In genomic region chr11:98771131-98771530, GRCm38 (mm10) we compare ENCODE assay signal across 13 mouse cellular contexts. TPM values are rescaled to one million over a fixed set of nuclear protein-coding genes. Genes with fewer than 3 reads are reported as not detected.
A peak's percentile ranks its signal among the peaks of the same experiment; 100 is the strongest.
DNase-seq lines count a peak whose midpoint lies in the region; ATAC-seq and TF ChIP-seq lines count a peak whose summit lies in the region.
"Had no signal": no experiment of that assay in that cellular context is flagged by ENCODE, and none has a peak within 500 bp of the region (broad histone marks: within the 10 kb centered on the region; RNA-seq: fewer than 3 reads in every experiment).

No protein-coding gene starts in this region.

- TF ChIP-seq POLR2A in cerebellum, adult 2 months (IDR thresholded peaks at IDR 0.05; ENCODE audit: borderline replicate concordance, insufficient read depth, low read length), result no peak

- ATAC-seq in cerebellum, adult (ENCODE audit: insufficient number of reproducible peaks, low FRiP score, low TSS enrichment), result no peak
- no peak for ATAC-seq in lung, postnatal 0 days
- no peak for ATAC-seq in heart, postnatal 0 days (ENCODE audit: insufficient read depth, low read depth)
- ATAC-seq: Patski had no signal

- no peak overlapping the region for H3K4me2 ChIP-seq in lung, postnatal 0 days (replicated peaks; ENCODE audit: low read depth, low read length)
- H3K4me2 ChIP-seq in heart, postnatal 0 days (ENCODE audit: low read depth, low read length), result 0 out of 2 replicates have a peak overlapping the region, but pooled peaks have one; percentile 82
- H3K4me2 ChIP-seq: embryonic facial prominence, embryonic 12.5 days; neural tube, embryonic 15.5 days had no signal

- no peaks in the 10 kb centered on the region for H3K9me3 ChIP-seq in heart, embryonic 10.5 days
- no peaks in the 10 kb centered on the region for H3K9me3 ChIP-seq in lung, postnatal 0 days (ENCODE audit: low read length)
- no peaks in the 10 kb centered on the region for H3K9me3 ChIP-seq in heart, postnatal 0 days (replicated peaks; ENCODE audit: control insufficient read depth, low read length)
- H3K9me3 ChIP-seq: embryonic facial prominence, embryonic 12.5 days; neural tube, embryonic 15.5 days had no signal

- no peak overlapping the region for H3K27ac ChIP-seq in cerebellum, adult 2 months (ENCODE audit: insufficient read depth, low read length)
- peak overlapping the region; percentile 91 for H3K27ac ChIP-seq in heart, embryonic 10.5 days
- H3K27ac ChIP-seq in lung, postnatal 0 days (ENCODE audit: low read length), result peak overlapping the region; percentile 96; the same call in 1 of the 2 replicates
- peak overlapping the region; percentile 98 for H3K27ac ChIP-seq in heart, postnatal 0 days (ENCODE audit: low read depth)
- H3K27ac ChIP-seq: embryonic facial prominence, embryonic 12.5 days; liver, embryonic 14.5 days; neural tube, embryonic 15.5 days had no signal

- peaks cover 51% of the 10 kb centered on the region for H3K4me1 ChIP-seq in cerebellum, adult 2 months (ENCODE audit: control insufficient read depth, insufficient read depth, low read length)
- peaks cover 100% of the 10 kb centered on the region for H3K4me1 ChIP-seq in heart, embryonic 10.5 days
- peaks cover 38% of the 10 kb centered on the region for H3K4me1 ChIP-seq in lung, postnatal 0 days (ENCODE audit: insufficient read depth, low read depth, low read length)
- H3K4me1 ChIP-seq in heart, postnatal 0 days (ENCODE audit: control insufficient read depth, insufficient read depth), result peaks cover 61% of the 10 kb centered on the region

- H3K27me3 ChIP-seq in cerebellum, adult 2 months (ENCODE audit: control insufficient read depth, insufficient read depth, low read length), result no peaks in the 10 kb centered on the region
- H3K27me3 ChIP-seq in heart, embryonic 10.5 days (ENCODE audit: insufficient read depth, poor library complexity, severe bottlenecking), result no peaks in the 10 kb centered on the region
- H3K27me3 ChIP-seq in lung, postnatal 0 days (replicated peaks; ENCODE audit: insufficient read depth, low read length), result no peaks in the 10 kb centered on the region
- no peaks in the 10 kb centered on the region for H3K27me3 ChIP-seq in heart, postnatal 0 days (ENCODE audit: control insufficient read depth, insufficient read depth, low read length)
- H3K27me3 ChIP-seq: embryonic facial prominence, embryonic 12.5 days; neural tube, embryonic 15.5 days; Patski had no signal

- H3K4me3 ChIP-seq in cerebellum, adult 2 months (replicated peaks; ENCODE audit: insufficient read depth, low read depth, low read length), result peak overlapping the region; percentile 15
- H3K4me3 ChIP-seq in heart, embryonic 10.5 days, result no peak overlapping the region
- H3K4me3 ChIP-seq in lung, postnatal 0 days (ENCODE audit: low read depth, low read length), result no peak overlapping the region
- no peak overlapping the region for H3K4me3 ChIP-seq in heart, postnatal 0 days (ENCODE audit: low read depth, low read length)
- H3K4me3 ChIP-seq: embryonic facial prominence, embryonic 12.5 days; neural tube, embryonic 15.5 days had no signal

- WGBS in cerebellum, adult 2 months, result 67% methylated on average over 18 of the region's 18 CpGs
- 94% methylated on average over 18 of the region's 18 CpGs for WGBS in heart, embryonic 10.5 days
- 88% methylated on average over 18 of the region's 18 CpGs for WGBS in lung, postnatal 0 days
- 88% methylated on average over 18 of the region's 18 CpGs for WGBS in heart, postnatal 0 days

- TF ChIP-seq EP300 in lung, postnatal 0 days (IDR thresholded peaks at IDR 0.05), result no peak
- no peak for TF ChIP-seq EP300 in heart, postnatal 0 days (IDR thresholded peaks at IDR 0.05; ENCODE audit: low read depth)

- peaks cover 29% of the 10 kb centered on the region for H3K36me3 ChIP-seq in heart, embryonic 10.5 days
- H3K36me3 ChIP-seq in lung, postnatal 0 days (ENCODE audit: insufficient read depth, low read length), result peaks cover 10% of the 10 kb centered on the region; the same call in 1 of the 2 replicates
- H3K36me3 ChIP-seq in heart, postnatal 0 days (replicated peaks; ENCODE audit: control insufficient read depth, insufficient read depth, low read length), result peaks cover 42% of the 10 kb centered on the region

- peak; percentile 34 to 48 for DNase-seq in cerebellum, adult 2 months
- no peak for DNase-seq in heart, embryonic 10.5 days (ENCODE audit: low spot score)
- no peak for DNase-seq in heart, postnatal 4 days
- DNase-seq in lung, postnatal 0 days (ENCODE audit: low spot score), result no peak
- no peak for DNase-seq in lung, postnatal 14 days
- DNase-seq in heart, postnatal 0 days (ENCODE audit: low spot score), result no peak
- DNase-seq in urinary bladder, postnatal 4 days (ENCODE audit: low spot score in 2 of 2), result no peak
- DNase-seq: thymus, adult 2 months had no signal

- TF ChIP-seq CTCF in cerebellum, adult 2 months (IDR thresholded peaks at IDR 0.05; ENCODE audit: borderline replicate concordance, insufficient read depth, low read depth, low read length), result no peak
- TF ChIP-seq CTCF in lung, postnatal 0 days (IDR thresholded peaks at IDR 0.05), result no peak
- TF ChIP-seq CTCF in heart, postnatal 0 days (IDR thresholded peaks at IDR 0.05; ENCODE audit: low read depth), result no peak

- no peak overlapping the region for H3K9ac ChIP-seq in lung, postnatal 0 days (replicated peaks; ENCODE audit: low read depth)
- no peak overlapping the region for H3K9ac ChIP-seq in heart, postnatal 0 days (replicated peaks; ENCODE audit: low read depth, low read length)
- H3K9ac ChIP-seq: embryonic facial prominence, embryonic 12.5 days; liver, embryonic 14.5 days; neural tube, embryonic 15.5 days had no signal

RNA-seq across cellular contexts. Expression of gene Nr1d1, which starts 4.0 kb away (rescaled TPM):
- polyA plus RNA-seq in cerebellum, adult 2 months (2012; rRNA removed), result 144 and 167 TPM in 2 replicates
- polyA plus RNA-seq in heart, embryonic 10.5 days (2016; fragmentation: Nextera tagmentation; extraction: Ambion mirVana), result 3.6 and 5.9 TPM in 2 replicates
- 10 to 100 TPM; 26.3 to 27.6 TPM for total RNA-seq in heart, postnatal 4 days (2021)
- 6.9 and 8.9 TPM in 2 replicates for polyA plus RNA-seq in lung, postnatal 0 days (2015; fragmentation: Nextera tagmentation; extraction: Ambion mirVana)
- 21.0 and 24.3 TPM in 2 replicates for total RNA-seq in heart, postnatal 0 days (2014; rRNA removed; ENCODE audit: low replicate concordance)
- polyA plus RNA-seq in heart, postnatal 0 days (2015; fragmentation: Nextera tagmentation; extraction: Ambion mirVana), result 10.2 and 10.7 TPM in 2 replicates

RNA-seq across cellular contexts. Expression of gene Msl1, which starts 24.2 kb away (rescaled TPM):
- 99.1 and 103 TPM in 2 replicates for polyA plus RNA-seq in cerebellum, adult 2 months (2012; rRNA removed)
- polyA plus RNA-seq in heart, embryonic 10.5 days (2016; fragmentation: Nextera tagmentation; extraction: Ambion mirVana), result 14.0 and 21.6 TPM in 2 replicates
- 10 to 100 TPM; 67.8 to 71.5 TPM for total RNA-seq in heart, postnatal 4 days (2021)
- polyA plus RNA-seq in lung, postnatal 0 days (2015; fragmentation: Nextera tagmentation; extraction: Ambion mirVana), result 16.3 and 21.3 TPM in 2 replicates
- 47.4 and 54.6 TPM in 2 replicates for total RNA-seq in heart, postnatal 0 days (2014; rRNA removed; ENCODE audit: low replicate concordance)
- 11.3 and 12.6 TPM in 2 replicates for polyA plus RNA-seq in heart, postnatal 0 days (2015; fragmentation: Nextera tagmentation; extraction: Ambion mirVana)

RNA-seq across cellular contexts. Expression of gene Thra, which starts 30.7 kb away (rescaled TPM):
- polyA plus RNA-seq in cerebellum, adult 2 months (2012; rRNA removed), result 439 and 447 TPM in 2 replicates
- 19.2 and 23.2 TPM in 2 replicates for polyA plus RNA-seq in heart, embryonic 10.5 days (2016; fragmentation: Nextera tagmentation; extraction: Ambion mirVana)
- 100 to 1,000 TPM; 171 to 183 TPM for total RNA-seq in heart, postnatal 4 days (2021)
- polyA plus RNA-seq in lung, postnatal 0 days (2015; fragmentation: Nextera tagmentation; extraction: Ambion mirVana), result 38.1 and 40.5 TPM in 2 replicates
- 188 and 234 TPM in 2 replicates for total RNA-seq in heart, postnatal 0 days (2014; rRNA removed; ENCODE audit: low replicate concordance)
- 40.8 and 44.0 TPM in 2 replicates for polyA plus RNA-seq in heart, postnatal 0 days (2015; fragmentation: Nextera tagmentation; extraction: Ambion mirVana)

RNA-seq across cellular contexts. Expression of gene Casc3, which starts 33.6 kb away (rescaled TPM):
- polyA plus RNA-seq in cerebellum, adult 2 months (2012; rRNA removed), result 55.5 TPM in 2 replicates
- polyA plus RNA-seq in heart, embryonic 10.5 days (2016; fragmentation: Nextera tagmentation; extraction: Ambion mirVana), result 29.5 and 37.2 TPM in 2 replicates
- 10 to 100 TPM; 26.9 to 28.4 TPM for total RNA-seq in heart, postnatal 4 days (2021)
- polyA plus RNA-seq in lung, postnatal 0 days (2015; fragmentation: Nextera tagmentation; extraction: Ambion mirVana), result 22.7 and 22.9 TPM in 2 replicates
- 6.8 and 9.7 TPM in 2 replicates for total RNA-seq in heart, postnatal 0 days (2014; rRNA removed; ENCODE audit: low replicate concordance)
- polyA plus RNA-seq in heart, postnatal 0 days (2015; fragmentation: Nextera tagmentation; extraction: Ambion mirVana), result 11.6 and 11.9 TPM in 2 replicates

RNA-seq across cellular contexts. Expression of gene Med24, which starts 41.9 kb away (rescaled TPM):
- 105 and 108 TPM in 2 replicates for polyA plus RNA-seq in cerebellum, adult 2 months (2012; rRNA removed)
- 54.6 and 56.5 TPM in 2 replicates for polyA plus RNA-seq in heart, embryonic 10.5 days (2016; fragmentation: Nextera tagmentation; extraction: Ambion mirVana)
- total RNA-seq in heart, postnatal 4 days (2021), result 10 to 100 TPM; 51.7 to 52.3 TPM
- 19.9 and 20.6 TPM in 2 replicates for polyA plus RNA-seq in lung, postnatal 0 days (2015; fragmentation: Nextera tagmentation; extraction: Ambion mirVana)
- total RNA-seq in heart, postnatal 0 days (2014; rRNA removed; ENCODE audit: low replicate concordance), result 39.9 and 48.0 TPM in 2 replicates
- 21.9 and 23.3 TPM in 2 replicates for polyA plus RNA-seq in heart, postnatal 0 days (2015; fragmentation: Nextera tagmentation; extraction: Ambion mirVana)

Comparison
In these comparisons a context has a peak if more than half of its experiments do, and no peak if none do; other contexts are left out.
1. DNase-seq: peak in cerebellum, adult 2 months (2 of 2); none in heart, embryonic 10.5 days (single experiment), heart, postnatal 4 days (single experiment), lung, postnatal 0 days (single experiment), lung, postnatal 14 days (single experiment), heart, postnatal 0 days (single experiment) and urinary bladder, postnatal 4 days (0 of 2).
2. RNA of gene Nr1d1, which starts 4.0 kb away (polyA plus RNA-seq): 144 to 167 TPM in cerebellum, adult 2 months; 10.2 to 10.7 TPM in heart, postnatal 0 days, 6.9 to 8.9 TPM in lung, postnatal 0 days and 3.6 to 5.9 TPM in heart, embryonic 10.5 days; every median in the first group is over 10 times any median in the second.